Mouse (Mus musculus): Measurements from ENCODE around the gene Pard3.

DNA sequence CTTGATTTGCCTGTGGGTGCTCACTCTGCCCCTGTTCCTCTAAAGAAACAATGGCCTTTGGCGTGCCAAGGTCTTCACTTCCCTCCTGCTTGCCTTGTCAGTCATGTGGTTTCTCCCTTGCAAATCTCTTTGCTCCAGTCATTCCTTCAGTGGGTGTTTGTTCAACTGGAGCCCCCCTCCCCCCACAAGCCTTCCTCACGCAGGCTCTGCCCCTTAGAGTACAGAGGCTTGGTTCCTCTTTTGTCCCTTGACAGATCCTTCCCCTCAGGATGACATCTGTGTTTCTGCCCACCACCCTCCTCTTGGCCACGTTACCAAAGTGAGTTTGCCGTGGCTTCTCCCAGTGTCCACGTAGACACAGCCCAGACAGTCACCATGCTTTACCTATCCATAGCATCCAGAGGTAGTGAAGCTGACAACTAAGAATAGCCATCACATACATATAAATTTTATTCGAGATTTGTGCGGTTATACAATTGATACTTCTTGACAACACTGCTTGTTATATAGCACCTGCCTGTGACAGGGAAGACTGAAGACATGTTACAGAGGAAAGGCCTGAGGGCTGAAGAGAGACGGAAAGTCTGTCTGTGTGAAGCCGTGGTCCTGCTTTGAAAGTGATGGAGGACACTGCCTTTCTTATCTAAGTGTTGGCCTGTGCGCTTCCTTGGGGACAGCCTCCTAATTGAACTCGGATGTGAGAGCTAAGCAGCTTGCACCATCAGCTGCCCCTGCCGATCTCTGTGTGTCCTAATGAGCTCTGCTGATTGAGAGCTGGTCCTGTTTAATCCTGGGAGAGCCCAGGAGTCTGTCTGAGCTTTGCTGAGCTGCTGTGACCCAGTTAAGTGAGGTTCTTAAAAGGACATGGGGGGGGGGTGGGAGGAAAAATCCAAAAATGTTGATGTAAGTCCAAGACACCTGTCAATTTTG is 266.8 kb downstream of the Pard3 start:
- TF ChIP-seq CTCF (IDR thresholded peaks at IDR 0.05; ENCODE audit: insufficient read depth, low read length) (no peak), POLR2A (IDR thresholded peaks at IDR 0.05; ENCODE audit: borderline replicate concordance, extremely low read depth, low read depth, low read length) (no peak)

All from lung, adult 2 months (tissue).